Mouse (Mus musculus) heart, embryonic 11.5 days (tissue): Measurements from ENCODE around the gene Six5. TPM values are rescaled to one million over a fixed set of nuclear protein-coding genes. Genes with fewer than 3 reads are reported as not detected.

Experiments used
- ATAC-seq: fragments of 200-750 bp; cut with Nextera tagmentation; replicated peaks from 2 replicates; pipeline ENCODE4 v1.8.0; 2017; ENCODE audit warnings: moderate library complexity; ENCODE audit not compliant: insufficient number of reproducible peaks, low FRiP score, low TSS enrichment
- H3K27ac ChIP-seq: fragments of 300-500 bp; sonication (generic); 2 replicates; pipeline ENCODE4 v1.5.1; 2014; ENCODE audit warnings: mild to moderate bottlenecking, low read depth, low read length
- H3K27me3 ChIP-seq: fragments of 300-500 bp; sonication (generic); 2 replicates; pipeline ENCODE4 v1.6.1; 2014; ENCODE audit warnings: mild to moderate bottlenecking, low read length, mixed read lengths; ENCODE audit not compliant: control insufficient read depth, insufficient read depth
- H3K36me3 ChIP-seq: fragments of 300-500 bp; sonication (generic); 2 replicates; pipeline ENCODE4 v1.6.1; 2014; ENCODE audit warnings: mild to moderate bottlenecking, low read length, moderate library complexity, mixed read lengths; ENCODE audit not compliant: control insufficient read depth, insufficient read depth
- H3K4me1 ChIP-seq: fragments of 300-500 bp; sonication (generic); 2 replicates; pipeline ENCODE4 v1.6.1; 2014; ENCODE audit warnings: low read length; ENCODE audit not compliant: control insufficient read depth, insufficient read depth
- H3K4me2 ChIP-seq: fragments of 300-500 bp; sonication (generic); 2 replicates; pipeline ENCODE4 v1.6.1; 2014; ENCODE audit warnings: mild to moderate bottlenecking, moderate library complexity
- H3K4me3 ChIP-seq: fragments of 300-500 bp; sonication (generic); 2 replicates; pipeline ENCODE4 v1.5.1; 2014; ENCODE audit warnings: low read depth, low read length
- H3K9ac ChIP-seq: fragments of 300-500 bp; sonication (generic); 2 replicates; pipeline ENCODE4 v1.6.1; 2014; ENCODE audit warnings: mild to moderate bottlenecking, low read depth, low read length, moderate library complexity
- H3K9me3 ChIP-seq: fragments of 300-500 bp; sonication (generic); replicated peaks from 2 replicates; pipeline ENCODE4 v1.6.1; 2016; ENCODE audit warnings: low read length; ENCODE audit not compliant: control insufficient read depth
- WGBS: fragments of 180-500 bp; shearing (Covaris S2); extraction: QIAGEN DNeasy Blood & Tissue Kit; methylation state at CpG from one replicate; pipeline ENCODE4 v1.1.7; 2014; ENCODE audit not compliant: insufficient replicate concordance; 5-methylcytosine and 5-hydroxymethylcytosine counted together
- polyA plus RNA-seq: library from polyadenylated mRNA; unstranded; fragments of >200 nt; fragmentation: Nextera tagmentation; extraction: Ambion mirVana; gene quantifications from 2 replicates; pipeline ENCODE4 v1.2.1, GENCODE M21; 2014

Six5 gene
- polyA plus RNA-seq, 1 experiment from 2014 or later: 6.9 TPM

DNA sequence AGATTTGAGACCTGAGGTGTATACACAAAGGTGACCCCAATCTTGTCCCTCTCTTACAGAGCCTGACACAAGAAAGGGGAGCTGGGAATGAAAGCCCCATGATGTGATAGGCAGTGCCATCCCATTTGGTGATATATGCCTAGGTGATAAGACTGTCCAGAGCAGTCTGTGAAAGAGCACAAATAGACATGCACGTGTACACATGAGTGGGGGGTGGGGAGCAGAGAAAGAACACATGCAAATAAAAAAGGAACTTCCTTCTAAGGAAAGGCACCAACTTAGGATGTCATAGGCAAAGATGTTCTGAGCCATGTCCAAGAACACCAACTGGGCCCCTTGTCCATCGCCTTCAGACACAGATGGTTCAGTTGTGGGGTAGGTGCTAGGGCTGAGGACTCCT lies 10.1 kb downstream of the Six5 start:
- Histone ChIP-seq H3K9me3 (peaks cover 7% of the 10 kb centered on the region), H3K27me3 (no peaks in the 10 kb centered on the region), H3K4me3 (no peak overlapping the region), H3K4me2 (no peak overlapping the region), H3K9ac (no peak overlapping the region), H3K36me3 (no peaks in the 10 kb centered on the region), H3K4me1 (0 out of 2 replicates have a peak, but pooled peaks cover 3% of the 10 kb centered on the region), H3K27ac (no peak overlapping the region)
- ATAC-seq: no peak
- 68% methylated on average over 2 of the region's 2 CpGs for WGBS

DNA sequence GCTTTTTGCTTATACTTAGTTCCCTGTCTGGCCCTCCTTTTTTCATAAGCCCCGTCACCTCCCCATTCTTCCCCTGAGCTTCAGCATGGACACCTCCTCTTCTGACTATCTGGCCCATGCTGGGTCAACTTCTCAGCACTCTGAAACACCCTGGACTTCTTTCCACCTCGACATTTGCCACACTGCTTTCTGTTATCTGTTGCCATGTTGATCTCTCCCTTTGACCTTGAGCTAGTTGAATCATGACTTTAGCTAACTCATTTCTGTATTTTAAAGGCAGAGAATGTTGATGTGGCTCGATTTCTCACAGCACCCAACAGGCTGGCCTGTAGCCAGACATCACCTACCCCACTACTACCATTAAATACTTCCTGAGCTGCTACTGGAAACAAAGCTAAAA lies 13.0 kb downstream of the Six5 start:
- Histone ChIP-seq H3K27me3 (no peaks in the 10 kb centered on the region), H3K4me2 (no peak overlapping the region), H3K4me1 (0 out of 2 replicates have a peak, but pooled peaks cover 3% of the 10 kb centered on the region), H3K27ac (no peak overlapping the region), H3K9me3 (peaks cover 7% of the 10 kb centered on the region), H3K4me3 (no peak overlapping the region), H3K36me3 (no peaks in the 10 kb centered on the region), H3K9ac (no peak overlapping the region)
- ATAC-seq: no peak
- 37% methylated on average over 3 of the region's 3 CpGs for WGBS

DNA sequence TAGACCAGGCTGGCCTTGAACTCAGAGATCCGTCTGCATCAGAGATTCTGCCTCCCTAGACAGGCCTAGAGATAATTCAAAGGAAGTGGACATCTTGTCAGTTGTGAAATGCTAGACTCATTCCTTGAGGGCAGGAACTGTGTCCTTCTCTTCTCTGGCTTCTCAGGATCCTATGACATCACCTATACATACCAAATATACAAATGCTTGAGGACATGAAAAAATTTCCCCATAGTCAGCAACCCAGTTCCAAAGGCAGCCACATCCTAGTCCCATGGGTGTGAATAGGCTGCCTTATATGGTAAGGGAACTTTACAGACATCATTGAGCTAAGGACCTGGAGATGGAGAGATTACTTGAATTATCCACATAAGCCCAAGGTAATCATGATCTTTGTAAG lies 15.2 kb downstream of the Six5 start:
- Histone ChIP-seq H3K4me3 (no peak overlapping the region), H3K4me2 (no peak overlapping the region), H3K27ac (no peak overlapping the region), H3K27me3 (no peaks in the 10 kb centered on the region), H3K9me3 (no peaks in the 10 kb centered on the region), H3K9ac (no peak overlapping the region), H3K4me1 (0 out of 2 replicates have a peak, but pooled peaks cover 3% of the 10 kb centered on the region), H3K36me3 (no peaks in the 10 kb centered on the region)
- ATAC-seq: no peak
- WGBS: 68% methylated on average over 1 of the region's 1 CpGs

DNA sequence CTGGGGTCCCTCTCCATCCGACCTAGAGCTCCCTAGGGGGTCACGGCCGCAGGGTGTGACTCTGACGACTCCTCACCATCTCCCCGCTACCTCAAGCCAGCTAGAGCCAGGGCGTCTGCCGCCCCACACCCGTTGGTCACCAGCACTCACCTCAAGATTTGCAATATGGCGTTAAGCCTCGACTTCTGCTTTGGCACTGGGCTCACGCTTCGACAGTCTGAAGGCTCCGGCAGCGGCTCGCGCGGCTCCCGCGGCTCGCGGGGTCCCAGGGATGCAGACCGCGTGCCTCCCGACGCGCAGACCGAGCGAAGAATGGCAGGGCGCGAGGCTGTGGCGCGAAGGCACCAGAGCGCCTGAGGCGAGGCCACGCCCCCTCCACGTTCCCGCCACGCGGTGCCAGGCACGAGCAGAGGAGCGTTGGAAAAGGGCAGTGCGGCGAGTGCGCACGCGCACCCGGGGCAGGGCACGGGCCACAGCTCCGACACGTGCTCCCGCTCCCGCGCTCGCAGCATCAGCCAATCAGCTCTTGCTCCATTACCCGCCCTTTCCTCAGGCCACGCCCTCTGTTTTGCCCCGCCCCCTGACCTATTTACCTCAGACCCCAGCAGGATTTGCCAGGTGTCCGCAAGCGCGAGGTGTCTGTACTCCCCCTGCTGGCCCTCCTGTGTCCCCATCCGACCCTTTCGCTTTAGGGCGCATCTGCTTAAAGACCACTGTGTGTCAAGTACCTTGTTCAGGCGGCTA lies 23.8 kb downstream of the Six5 start, which contains the start of gene Gm4969:
TSS of gene Gm4969 (minus strand) at position 341 of the 744 bp plus-strand sequence.
- 18% methylated on average over 64 of the region's 64 CpGs for WGBS
- Histone ChIP-seq H3K36me3 (no peaks in the 10 kb centered on the region), H3K4me3 (peak within 1 kb of the TSS; percentile 25), H3K27me3 (peaks cover 4% of the 10 kb centered on the region; the same call in 1 of the 2 replicates), H3K4me1 (peaks cover 13% of the 10 kb centered on the region), H3K27ac (no peak within 1 kb of the TSS), H3K4me2 (peak within 1 kb of the TSS; percentile 87), H3K9me3 (no peaks in the 10 kb centered on the region), H3K9ac (peak within 1 kb of the TSS; percentile 40; the same call in 1 of the 2 replicates)
- peak; percentile 39 for ATAC-seq

DNA sequence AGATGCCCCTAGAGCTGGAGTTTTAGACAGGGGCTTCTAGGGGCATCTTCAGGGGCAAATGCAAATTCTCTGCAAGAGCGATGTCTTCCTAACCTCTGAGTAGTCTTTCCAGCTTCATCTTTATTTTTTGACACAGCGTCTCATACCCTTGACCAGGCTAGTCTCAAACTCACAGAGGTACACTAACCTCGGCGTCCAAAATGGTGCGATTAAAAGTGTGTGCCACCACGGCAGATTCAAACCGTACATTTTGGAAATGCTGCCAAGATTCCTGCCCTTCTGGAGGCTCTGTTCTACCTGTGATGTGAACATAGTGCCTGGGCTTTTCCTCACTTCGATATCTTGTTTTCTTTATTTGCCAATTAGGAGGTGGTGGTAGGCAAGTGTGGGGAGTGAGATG lies 24.7 kb downstream of the Six5 start:
- Histone ChIP-seq H3K4me1 (peaks cover 13% of the 10 kb centered on the region), H3K4me3 (no peak overlapping the region), H3K36me3 (no peaks in the 10 kb centered on the region), H3K27me3 (peaks cover 4% of the 10 kb centered on the region; the same call in 1 of the 2 replicates), H3K9me3 (no peaks in the 10 kb centered on the region), H3K4me2 (peak overlapping the region; percentile 87; the same call in 1 of the 2 replicates), H3K27ac (no peak overlapping the region), H3K9ac (no peak overlapping the region)
- ATAC-seq: no peak
- 88% methylated on average over 8 of the region's 8 CpGs for WGBS

DNA sequence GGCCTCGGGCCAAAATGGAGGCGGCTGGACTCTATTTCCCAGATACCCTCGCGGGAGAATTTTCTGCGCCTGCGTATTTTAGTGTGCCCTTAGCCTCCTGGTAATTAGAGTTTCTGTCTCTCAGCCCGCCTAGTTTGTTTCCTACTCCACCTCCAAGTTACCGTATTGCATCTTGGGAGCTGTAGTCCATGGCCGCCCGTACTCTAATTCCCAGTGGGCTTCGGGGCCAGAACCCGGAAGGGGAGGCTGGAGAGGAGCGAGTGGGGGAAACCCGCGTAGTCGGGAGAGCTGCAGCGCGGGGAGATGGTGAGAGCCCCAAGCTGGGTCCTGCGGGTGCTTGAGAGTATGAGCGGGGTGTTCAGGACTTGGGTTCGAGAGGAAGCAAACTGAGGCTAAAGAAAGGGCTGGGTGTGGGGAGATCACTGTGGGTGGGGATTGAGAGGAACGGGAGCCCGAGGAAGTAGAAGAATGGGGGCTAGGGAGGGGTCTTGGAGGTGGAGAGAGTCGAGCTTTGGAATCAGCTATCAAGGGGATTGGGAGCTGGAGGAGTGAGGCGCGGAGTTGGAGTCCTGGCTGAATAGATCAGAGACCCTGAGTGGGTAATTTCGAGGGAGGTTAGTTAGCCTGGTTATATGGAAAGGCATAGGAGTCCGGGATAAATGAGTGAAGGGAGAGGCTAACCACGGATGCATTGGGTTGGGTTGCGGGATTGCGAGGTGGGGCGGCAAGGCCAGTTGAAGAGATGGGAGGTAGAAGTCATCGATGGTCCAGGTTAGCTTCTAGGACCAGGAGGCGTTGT lies 25.4 kb downstream of the Six5 start, which contains the start of gene Fbxo46:
TSS of gene Fbxo46 (plus strand) at position 229 of the 799 bp plus-strand sequence.
- peak within 1 kb of the TSS; percentile 87 for H3K4me2 ChIP-seq
- no peaks in the 10 kb centered on the region for H3K36me3 ChIP-seq
- H3K27me3 ChIP-seq: peaks cover 4% of the 10 kb centered on the region; the same call in 1 of the 2 replicates
- H3K4me3 ChIP-seq: peak within 1 kb of the TSS; percentile 58
- H3K27ac ChIP-seq: no peak within 1 kb of the TSS
- peak; percentile 91 for ATAC-seq
- H3K9ac ChIP-seq: peak within 1 kb of the TSS; percentile 76
- peaks cover 13% of the 10 kb centered on the region for H3K4me1 ChIP-seq
- 2% methylated on average over 34 of the region's 34 CpGs for WGBS
- H3K9me3 ChIP-seq: no peaks in the 10 kb centered on the region

DNA sequence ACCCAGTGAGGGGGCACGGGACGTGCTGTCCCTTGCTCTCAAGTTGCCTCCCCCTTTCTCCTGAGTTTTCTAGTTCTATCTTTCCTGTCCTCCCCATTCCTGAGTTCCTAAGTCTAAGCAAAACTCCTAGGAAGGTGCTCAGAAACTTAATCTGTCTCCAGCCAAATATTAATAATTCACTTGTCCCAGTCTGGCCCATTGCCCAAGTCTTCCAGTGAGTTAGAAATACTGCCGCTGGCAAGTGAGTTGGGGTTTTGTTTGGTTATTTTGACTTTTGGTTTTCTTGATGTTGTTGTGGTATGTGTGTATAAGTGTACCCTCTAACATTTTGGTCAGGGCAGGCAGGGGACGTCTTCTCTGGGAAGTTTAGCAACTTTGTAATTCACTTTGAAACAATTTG lies 27.3 kb downstream of the Six5 start:
- peaks cover 4% of the 10 kb centered on the region; the same call in 1 of the 2 replicates for H3K27me3 ChIP-seq
- no peak overlapping the region for H3K27ac ChIP-seq
- H3K4me2 ChIP-seq: no peak overlapping the region
- ATAC-seq: no peak
- H3K9me3 ChIP-seq: no peaks in the 10 kb centered on the region
- H3K9ac ChIP-seq: no peak overlapping the region
- 84% methylated on average over 4 of the region's 4 CpGs for WGBS
- H3K4me1 ChIP-seq: peaks cover 13% of the 10 kb centered on the region
- no peaks in the 10 kb centered on the region for H3K36me3 ChIP-seq
- H3K4me3 ChIP-seq: no peak overlapping the region

DNA sequence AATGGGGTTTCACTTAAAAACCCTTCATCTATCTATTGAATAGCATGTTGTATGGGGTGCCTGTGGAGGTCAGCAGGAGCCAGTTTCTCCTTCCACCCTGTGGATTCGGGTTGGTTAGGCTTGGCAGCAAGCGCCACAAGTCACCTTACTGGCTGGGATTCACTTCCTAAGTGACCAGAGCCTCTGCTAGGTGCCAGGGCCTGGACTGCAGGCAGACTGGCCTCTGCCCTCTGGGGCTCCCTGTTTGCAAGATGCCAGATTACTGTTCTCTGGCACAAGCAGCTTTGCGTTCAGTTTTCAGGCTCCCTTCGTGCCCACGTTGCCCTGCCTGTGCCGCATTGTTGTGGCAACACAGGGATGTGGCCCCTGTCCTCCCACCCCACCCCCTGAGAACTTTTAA lies 30.3 kb downstream of the Six5 start:
- H3K4me3 ChIP-seq: no peak overlapping the region
- peaks cover 8% of the 10 kb centered on the region for H3K4me1 ChIP-seq
- no peaks in the 10 kb centered on the region for H3K36me3 ChIP-seq
- H3K9me3 ChIP-seq: no peaks in the 10 kb centered on the region
- H3K27ac ChIP-seq: no peak overlapping the region
- no peak overlapping the region for H3K9ac ChIP-seq
- H3K27me3 ChIP-seq: no peaks in the 10 kb centered on the region
- H3K4me2 ChIP-seq: no peak overlapping the region
- no peak for ATAC-seq
- 90% methylated on average over 6 of the region's 6 CpGs for WGBS
